Mouse (Mus musculus): Measurements from ENCODE around the gene Masp2.

- TF ChIP-seq CTCF (IDR thresholded peaks at IDR 0.05; ENCODE audit: control insufficient read depth, insufficient read depth, insufficient replicate concordance, low read depth, low read length) (no peak), POLR2A (IDR thresholded peaks at IDR 0.05; ENCODE audit: control insufficient read depth, low read depth, low read length) (no peak)
Measured at GRCm38 (mm10) chr4:148580765-148581164, 21.6 kb upstream of the Masp2 start.
